Mouse (Mus musculus): ENCODE data around the gene Arhgap45.
A peak's percentile ranks its signal among the peaks of the same experiment; 100 is the strongest.

Gene Arhgap45

DNA sequence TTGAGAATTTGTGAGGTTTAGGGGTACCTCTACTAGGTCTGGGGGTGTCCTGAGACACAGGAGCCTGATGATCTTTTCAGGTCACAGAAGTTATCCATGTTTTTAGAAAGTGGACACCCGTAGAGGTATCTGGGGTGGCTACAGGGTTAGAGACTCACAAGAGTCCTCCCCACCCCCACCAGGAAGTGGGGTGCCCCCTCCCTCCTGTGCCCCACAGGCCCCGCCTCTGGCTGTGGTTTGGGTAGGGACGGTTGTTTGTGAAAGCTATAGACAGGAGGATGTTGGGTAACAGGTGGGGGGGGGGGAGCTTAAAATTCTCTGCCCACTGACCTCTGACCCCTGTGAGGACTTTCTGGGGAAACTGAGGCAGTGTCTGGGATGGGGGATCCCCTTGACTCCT is 908 bp downstream of the Arhgap45 start:
- no peak for DNase-seq

DNA sequence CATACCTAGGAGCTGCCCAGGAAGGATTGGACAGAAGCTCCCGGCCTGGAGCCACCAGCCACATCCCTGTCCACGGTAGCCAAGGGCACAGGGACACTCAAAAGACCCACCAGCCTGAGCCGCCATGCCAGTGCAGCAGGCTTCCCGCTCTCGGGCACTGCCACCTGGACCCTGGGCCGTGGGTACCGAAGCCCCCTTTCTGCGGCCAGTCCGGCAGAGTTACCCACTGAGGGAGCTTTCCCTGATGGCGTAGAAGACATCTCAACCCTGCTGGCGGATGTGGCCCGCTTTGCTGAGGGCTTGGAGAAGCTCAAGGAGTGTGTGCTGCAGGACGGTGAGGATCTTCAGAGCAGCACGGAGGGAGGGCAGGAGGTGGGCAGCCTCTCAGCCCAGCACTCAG is 1.3 kb downstream of the Arhgap45 start:
- DNase-seq, result no peak

DNA sequence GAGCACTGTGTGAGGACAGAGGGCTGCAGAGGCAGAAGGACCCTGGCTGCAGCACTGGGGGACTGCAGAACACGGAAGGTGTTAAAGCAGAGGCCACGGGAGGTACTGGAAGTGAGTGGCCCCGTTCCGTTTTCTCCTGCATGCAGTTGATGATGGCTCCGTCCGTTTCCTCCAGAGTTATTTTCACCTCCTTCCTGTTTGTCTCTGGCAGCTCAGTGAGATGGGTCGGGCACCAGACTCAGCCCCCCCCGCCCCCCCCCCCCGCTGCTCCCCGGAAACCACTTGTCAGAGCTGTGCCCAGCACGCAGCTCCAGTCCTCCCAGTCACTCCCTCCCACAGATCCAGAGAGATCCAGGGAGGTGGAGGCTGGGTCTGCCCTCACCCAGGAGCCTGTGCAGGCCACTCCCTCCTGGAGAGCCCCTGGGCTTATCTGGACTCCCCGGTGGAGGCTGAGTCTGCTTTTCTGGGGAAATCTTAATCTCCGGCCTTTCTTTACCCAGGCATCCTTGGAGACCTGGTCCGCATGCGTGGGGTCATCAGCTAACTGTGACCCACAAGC is 2.4 kb downstream of the Arhgap45 start:
- DNase-seq, result no peak

DNA sequence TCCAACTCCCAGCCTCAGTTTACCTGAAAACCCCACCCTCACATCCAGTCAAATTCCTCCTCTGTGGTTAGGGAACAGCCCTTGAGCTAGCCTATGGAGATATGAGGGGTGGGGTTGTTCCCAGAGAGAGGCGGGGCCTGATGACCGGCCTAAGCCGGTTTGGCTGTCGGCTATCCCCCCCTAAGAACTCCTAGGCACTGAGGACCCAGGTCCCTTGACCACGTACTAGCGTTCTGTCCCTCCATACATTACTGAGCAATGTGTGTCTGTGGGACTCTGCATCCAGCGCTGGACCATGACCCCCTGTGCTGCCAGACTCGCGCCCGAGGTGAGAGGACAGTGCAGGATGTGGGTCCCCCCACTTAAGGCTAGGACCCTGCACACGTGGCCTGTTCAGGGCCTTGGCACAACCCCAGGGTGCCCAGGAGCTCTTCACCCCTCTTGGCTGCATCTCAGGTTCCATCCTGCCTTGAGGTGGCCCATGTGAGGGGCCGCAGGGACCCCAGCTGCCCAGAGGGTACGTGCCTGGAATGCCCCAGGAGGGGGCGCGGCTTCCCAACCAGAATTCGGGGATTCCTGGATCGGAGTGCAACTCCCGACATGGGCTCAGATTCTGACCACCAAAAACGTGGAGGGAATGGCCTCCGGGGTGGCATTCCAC is 3.1 kb downstream of the Arhgap45 start:
- peak; percentile 35 for DNase-seq

DNA sequence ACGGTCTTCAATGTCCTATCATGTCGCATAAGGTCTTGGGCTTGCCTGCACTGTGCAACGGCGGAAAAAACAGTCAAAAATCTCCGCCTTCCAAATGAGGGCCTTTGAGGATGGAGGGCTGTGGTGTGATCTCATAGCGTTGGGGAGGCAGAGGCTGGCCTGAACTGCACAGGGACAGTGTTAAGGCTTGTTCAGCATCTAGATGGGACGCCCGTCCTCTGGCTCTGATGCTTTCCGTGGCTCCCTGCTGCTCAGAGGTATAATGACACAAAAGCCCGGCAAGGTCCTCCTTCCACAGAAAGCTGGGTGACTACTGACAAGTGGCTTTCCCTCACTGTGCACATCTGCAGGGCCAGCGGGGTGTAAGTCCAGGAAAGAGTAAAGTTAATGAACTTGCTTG is 3.7 kb downstream of the Arhgap45 start:
- DNase-seq, result no peak

DNA sequence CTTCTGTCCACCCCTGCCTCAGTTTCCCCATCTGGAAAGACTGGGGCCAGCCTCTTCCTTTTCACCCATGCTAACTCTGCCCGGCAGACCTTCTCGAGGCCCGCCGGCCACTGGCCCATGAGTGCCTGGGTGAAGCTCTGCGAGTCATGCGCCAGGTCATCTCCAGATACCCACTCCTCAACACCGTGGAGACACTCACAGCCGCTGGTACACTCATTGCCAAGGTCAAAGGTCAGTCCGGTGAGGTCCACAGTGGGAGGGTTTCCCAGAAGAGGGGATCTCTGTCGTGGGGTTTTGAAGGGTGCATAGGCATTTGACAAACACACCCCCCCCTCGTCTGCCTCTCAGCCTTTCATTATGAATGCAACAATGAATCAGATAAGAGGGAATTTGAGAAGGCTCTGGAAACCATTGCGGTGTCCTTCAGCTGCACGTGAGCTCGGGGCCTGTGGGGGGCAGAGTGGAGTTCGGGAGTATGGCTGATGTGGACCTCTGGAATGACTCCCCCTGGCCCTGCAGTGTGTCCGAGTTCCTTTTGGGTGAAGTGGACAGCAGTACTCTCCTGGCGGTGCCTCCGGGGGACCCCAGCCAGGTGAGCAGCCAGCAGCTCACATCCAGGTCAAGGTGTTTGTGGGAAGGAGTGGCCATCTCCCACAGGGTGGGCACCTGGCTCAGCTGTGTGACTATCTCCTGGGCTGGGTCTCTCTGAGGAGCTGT is 4.3 kb downstream of the Arhgap45 start:
- DNase-seq, result no peak

DNA sequence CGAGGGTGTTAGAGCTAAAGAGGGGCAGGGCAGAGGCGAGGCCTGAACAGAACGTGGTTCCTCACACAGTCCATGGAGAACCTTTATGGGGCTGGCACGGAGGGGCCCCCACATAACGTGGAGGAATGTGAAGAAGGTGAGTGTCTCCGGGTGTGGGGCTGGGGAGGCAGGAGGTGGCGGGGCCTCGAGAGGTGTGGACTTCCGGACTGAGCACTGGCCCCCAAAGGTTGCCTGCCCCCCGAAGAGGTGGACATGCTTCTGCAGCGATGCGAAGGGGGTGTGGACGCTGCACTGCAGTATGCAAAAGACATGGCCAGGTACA is 4.8 kb downstream of the Arhgap45 start:
- no peak for DNase-seq

DNA sequence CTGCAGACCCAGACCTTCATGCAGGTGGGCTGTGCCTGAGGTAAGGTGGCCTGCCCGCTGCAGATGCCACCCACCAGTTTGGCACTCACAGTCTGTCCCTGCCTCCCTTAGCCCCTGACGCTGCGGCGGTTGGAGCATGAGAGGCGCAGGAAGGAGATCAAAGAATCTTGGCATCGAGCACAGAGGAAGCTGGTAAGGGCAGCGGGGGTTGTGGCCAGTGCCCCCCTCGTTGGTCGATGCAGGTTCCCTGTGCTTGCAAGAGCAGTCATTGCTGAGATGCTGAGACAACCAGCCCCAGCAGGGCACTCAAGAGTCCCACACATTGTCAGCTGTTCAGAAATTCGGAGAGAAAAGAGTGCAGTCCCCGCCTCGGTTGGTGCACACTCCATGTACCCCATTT is 5.7 kb downstream of the Arhgap45 start:
- DNase-seq, result no peak

DNA sequence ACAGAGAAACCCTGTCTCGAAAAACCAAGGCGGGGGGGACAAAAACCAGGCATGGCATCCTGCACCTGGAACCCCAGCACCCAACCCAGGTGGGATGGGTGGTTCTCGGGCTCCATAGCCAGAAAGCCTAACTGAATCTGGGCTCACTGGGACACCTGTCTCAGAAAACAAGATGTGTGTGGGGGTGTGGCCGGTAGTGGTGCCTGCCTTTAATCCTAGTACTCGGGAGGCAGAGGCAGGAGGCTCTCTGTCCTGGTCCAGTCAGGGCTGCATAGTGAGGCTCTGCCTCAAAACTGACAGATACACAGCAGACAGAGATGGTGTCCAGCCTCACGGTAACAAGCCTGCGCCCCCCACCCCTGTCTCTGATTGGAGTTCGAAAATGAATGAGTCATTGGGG is 6.4 kb downstream of the Arhgap45 start:
- DNase-seq, result no peak

DNA sequence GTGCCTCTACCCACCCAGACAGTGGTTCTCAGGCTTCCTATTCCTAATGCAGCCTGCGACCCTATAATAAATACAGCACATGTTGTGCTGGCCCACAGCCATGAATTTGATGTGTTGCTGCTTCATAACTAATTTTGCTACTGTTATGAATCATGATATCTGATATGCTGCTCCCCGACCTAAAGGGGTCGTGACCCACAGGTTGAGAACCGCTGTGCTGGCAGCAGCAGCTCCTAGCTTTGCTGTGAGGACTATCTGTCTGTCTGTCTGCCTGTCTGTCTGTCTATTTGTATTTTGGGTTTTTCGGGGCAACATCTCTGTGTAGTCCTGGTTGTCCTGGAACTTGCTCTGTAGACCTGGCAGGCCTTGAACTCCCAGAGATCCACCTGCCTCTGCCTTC is 7.3 kb downstream of the Arhgap45 start:
- DNase-seq, result no peak

DNA sequence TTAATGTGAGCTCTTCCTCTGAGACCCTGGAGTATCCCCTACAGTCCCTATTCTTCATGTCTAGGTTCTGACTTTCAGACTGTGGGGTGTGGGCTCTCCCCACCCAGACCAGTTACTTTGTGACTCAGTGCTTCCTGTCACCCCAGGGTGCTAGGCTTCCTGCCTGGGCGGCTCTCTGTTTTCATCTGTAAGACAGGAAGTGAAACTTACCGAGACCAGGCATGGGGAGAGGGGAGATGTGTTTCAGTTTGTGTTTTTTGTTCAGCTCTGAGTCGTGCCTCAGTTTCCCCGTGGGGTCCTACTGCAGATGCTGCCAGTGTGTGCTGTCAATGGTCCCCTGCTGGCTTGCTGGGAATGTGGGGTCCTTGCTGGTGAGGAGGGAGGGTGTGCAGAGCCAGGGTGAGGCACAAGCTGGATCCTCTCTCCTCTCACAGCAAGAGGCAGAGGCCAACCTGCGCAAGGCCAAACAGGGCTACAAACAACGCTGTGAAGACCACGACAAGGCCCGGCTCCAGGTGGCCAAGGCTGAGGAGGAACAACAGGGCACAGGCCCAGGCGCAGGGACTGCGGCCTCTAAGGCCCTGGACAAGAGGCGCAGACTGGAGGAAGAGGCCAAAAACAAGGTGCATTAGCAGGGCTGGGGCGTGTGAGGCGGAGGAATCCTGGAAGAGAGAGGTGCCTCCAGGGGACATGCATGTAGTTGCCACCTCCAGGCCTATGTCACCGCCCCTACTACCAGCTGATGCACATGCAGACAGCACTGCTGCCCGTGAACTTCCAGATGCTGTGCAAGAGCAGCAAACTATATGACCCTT is 8.0 kb downstream of the Arhgap45 start:
- no peak for DNase-seq

DNA sequence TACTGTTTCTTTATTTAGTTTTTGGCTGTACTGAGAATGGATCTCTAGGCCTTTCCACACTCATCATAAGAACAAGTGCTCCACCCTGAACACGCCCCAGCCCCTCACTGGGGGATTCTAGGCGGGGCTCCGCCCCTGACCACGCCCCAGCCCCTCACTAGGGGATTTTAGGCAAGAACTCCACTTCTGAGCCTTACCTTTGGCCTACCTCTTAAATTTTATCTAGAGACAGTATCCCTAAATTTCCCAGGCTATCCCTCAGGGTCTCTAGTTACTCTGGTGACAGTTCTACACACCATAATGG is 8.5 kb downstream of the Arhgap45 start:
- no peak for DNase-seq

DNA sequence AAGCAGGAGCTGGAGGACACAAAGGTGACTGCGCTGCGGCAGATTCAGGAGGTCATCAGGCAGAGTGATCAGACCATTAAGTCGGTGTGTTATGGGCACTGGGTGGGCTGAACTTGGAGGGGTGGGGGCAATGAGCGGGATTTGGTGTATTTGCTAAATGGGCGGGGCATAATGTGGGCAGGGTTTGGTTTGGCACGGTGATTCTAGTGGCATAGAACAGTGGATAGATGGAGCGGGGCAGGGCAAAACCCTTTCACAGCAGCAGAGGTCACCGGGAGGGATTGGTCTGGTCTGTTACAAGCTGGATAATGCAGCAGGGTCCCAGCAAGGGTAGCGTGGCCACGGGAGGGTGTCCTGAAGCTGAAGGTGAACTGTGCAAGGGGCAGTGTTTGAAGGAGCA is 9.0 kb downstream of the Arhgap45 start:
- no peak for DNase-seq

DNA sequence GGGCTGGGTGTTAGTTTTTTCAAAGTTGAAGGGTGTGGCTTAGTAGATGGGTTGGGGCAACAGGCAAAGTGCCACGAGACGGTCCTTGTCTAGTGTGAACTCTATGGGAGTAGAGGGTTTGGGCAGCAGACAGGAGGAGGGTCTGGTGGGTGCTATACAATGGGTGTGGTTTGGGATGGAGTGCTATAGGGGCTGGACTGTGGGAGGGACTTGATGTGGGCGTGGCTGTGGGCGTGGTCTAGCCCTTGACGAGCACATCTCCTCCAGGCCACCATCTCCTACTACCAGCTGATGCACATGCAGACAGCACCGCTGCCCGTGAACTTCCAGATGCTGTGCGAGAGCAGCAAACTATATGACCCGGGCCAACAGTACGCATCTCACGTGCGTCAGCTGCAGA is 9.4 kb downstream of the Arhgap45 start:
- peak; percentile 53 for DNase-seq

DNA sequence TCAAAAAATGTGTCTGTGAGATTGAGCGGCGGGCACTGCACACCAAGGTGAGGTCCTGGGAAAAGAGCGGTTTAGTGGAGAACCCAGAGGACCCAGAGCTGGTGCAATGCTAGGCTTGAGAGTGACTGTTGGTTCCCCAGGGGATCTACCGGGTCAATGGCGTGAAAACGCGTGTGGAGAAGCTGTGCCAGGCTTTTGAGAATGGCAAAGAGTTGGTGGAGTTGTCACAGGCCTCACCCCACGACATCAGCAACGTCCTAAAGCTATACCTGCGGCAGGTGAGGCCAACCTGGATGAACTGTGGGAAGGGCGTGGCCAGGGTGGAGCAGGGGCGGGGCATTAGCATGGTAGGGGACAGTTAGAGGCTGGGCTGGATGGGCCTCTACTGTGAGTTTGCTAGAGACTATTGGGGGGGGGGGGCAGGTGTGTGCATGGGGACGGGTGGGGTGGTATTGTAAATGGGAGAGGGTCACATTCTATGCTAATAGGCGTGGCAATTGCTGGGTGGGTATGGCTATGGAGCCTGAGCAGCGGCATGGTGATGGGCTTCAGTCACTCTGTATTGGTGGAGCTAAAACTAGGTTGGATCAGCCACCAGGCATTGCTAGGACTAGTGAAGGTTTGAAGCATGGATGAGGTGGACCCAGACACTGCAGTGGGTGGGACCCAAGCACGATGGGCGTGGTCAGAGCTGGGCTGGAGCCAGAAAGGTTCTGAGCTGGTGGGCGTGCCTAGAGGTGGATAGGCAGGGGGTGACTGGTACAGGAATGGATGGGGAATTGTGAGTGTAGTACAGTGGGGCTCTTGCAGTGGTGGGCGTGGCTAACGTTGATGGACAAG is 11.4 kb downstream of the Arhgap45 start:
- no peak for DNase-seq

DNA sequence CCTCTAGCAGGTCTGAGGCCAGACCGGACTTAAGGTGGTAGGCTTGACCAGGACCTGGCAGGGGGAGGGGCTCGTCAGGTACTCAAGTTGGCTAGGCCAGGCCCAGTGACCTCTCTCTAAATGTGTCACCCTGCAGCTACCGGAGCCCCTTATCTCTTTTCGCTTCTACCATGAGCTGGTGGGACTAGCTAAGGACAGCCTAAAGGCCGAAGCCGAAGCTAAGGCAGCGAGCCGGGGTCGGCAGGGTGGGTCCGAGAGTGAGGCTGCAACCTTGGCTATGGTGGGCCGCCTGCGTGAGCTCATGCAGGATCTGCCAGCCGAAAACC is 12.0 kb downstream of the Arhgap45 start:
- DNase-seq, result no peak

DNA sequence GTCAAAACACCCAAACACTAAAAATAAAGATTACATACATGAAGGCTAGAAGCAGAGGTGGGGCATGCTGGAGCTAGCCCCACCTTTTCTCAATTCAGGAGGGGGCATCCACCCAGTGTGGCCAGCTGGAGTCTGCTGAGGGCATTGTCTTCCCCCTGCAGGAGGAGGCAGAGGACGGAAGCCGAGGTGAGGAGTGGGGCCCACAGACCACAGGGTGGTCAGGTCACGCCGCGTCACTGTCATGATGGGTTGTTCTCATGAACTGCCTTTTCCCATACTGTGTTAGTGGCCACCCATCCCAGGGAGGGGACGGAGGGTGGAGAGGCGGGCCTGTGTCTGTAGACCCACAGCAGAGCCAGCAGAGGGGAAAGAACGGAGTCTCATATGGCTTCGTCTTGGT is 13.7 kb downstream of the Arhgap45 start:
- no peak for DNase-seq

DNA sequence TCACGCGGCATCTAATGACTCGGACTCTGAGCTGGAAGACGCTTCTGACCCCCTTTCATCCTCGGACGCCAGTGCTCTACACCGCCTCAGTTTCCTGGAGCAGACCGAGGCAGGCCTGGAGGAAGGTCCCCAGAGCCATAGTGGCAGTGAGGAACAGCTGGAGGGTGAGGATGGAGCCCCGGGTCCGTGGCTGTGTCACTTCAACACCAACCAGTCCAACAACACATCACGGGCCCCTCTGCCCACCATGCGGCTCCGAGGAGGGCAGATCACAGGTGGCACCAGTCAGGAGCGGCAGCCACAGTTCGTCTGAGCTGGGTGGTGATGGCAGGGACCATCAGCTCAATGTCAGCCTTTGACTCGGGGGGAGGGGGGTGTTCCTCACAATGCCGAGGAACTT is 14.3 kb downstream of the Arhgap45 start:
- DNase-seq, result no peak

DNA sequence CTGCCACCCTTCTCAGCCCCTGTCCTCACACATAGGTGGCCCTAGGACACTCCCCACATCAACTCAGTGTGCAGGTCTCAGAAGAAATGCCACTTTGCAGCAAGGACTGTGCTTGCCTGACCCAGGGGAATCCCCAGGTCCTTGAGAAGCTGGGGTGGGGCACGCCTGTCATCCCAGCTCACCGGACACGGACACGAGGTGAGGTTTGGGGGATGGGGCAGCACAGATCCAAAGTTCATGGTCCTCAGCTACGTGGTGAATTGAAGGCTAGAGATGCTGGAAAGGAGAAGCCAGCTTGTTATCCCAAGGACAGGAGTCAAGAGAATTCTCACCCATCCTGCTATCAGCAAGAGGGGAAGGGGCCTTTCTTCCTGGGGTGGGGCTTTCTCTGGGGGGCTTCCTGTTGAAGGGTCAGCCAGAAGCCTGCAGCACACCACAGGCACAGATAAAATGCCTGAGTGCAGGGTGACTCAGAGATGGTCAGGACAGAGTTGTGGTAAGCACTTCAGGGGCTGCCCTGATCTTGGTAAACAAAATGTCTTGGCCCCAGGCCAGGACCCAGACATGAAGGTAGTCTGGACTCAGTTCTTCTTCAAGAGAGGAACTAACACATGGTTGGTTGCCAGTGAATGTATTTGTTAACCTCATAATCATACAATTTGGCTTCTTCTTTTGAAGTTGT is 16.5 kb downstream of the Arhgap45 start:
- no peak for DNase-seq

DNA sequence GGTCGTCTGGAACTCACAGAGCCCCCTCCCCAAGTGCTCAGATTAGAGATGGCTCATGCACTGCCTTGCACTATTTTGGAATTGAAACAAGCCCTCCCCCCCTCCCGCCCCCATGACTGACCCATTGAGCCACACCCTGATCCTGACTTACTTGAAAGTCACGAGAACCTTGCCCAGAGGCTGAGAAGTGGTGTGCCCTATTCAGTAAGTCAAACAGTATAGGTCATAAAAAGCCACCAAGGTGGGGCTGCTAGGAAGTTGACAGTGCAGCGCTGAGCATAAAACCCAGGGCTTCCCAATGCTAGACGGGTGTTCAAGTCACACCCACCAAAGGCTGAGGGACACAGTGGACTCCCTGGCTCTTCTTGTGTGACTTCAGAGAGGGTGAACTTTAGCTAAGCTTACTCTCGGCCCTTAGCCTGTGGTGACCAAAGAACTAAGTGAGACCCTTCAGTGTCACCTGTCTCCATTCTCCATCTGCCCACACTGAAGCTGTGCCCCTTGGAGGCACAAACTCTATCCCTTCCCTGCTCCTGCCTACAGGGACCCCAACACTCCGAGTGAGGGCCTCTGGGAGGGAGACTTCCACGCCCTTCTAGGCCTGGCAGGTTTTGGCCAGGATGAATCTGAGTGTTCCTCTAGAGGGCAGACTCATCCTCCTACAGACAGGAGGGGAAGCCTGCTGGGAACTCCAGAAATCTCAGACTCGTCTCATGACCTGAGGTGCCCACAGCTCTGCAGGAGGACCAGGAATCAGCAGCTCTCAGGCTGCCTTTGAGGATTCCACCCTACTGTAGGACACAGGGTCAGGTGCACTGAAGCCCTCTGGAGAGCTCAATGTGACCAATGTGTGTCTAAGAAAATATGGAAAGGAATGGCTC is 17.3 kb downstream of the Arhgap45 start:
- peak; percentile 74 for DNase-seq

DNA sequence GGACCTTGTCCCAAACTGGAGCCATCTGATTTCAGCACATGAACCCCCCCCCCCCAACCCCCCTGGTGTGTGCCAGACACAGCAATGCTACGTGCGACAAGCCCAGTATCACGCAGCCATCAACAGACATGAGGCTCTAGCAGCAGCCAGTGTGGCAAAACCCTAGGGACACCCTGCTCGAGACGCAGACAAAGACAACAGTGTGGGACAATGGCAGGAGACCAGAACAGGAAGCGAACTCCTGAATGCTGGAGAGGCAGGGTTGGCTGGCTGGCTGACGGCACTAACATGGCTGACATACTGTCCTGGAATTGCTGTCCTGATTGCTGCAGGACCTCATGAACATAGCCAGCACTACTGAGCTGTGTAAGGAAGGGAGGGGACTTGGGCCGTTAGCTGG is 18.7 kb downstream of the Arhgap45 start:
- no peak for DNase-seq

DNA sequence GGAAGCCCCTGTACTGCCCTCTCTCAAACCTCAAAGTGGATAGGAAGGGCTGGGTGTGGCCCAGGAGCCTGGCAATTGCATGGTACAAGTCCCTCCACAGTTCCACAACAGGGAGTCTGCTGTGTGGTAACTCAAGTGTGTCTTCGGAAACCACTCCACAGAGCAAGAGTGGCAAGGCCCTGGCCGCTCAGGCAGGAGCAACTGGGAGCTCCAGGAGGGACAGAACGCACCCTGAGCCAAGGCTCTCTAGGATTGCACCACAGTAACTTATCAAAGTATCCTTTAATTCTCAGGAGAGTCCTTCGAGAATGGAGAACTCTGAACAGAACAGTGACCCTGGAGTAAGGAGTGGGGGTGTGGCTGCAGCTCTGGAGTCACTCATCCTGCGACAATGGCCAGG is 19.2 kb downstream of the Arhgap45 start:
- no peak for DNase-seq

All from retina, postnatal 1 day (tissue).